Mouse (Mus musculus) liver, postnatal 0 days (tissue): ENCODE data around the gene Tbc1d2b.

Experiments
- CTCF ChIP-seq: sonication (generic); IDR thresholded peaks from 2 replicates; pipeline ENCODE4 v1.5.1; 2016; ENCODE audit warnings: antibody characterized with exemption, low read depth
- EP300 ChIP-seq: IDR thresholded peaks from 2 replicates; pipeline ENCODE4 v1.6.1; 2016; ENCODE audit warnings: antibody characterized with exemption, low read depth, mild to moderate bottlenecking

DNA sequence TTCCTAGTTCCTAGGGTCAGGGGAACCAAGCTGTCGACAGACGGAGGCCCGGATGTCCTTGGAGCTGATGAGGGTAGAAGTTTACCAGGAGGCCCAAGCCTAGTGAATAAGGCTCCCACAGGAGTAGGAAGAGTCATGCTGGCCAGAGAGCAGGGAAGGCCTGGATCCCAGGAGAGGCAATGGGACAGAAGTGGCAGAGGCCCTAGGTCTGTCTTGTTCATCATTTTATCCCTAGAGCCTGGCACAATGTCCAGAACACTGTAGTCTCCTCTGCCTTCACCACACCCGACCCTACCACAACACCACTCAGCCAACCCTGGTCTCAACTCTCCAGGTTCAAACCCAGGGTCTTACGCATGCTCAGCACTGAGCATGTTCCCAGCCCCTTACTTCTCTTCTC lies 5.3 kb upstream of the Tbc1d2b start:
- TF ChIP-seq CTCF = no peak
- TF ChIP-seq EP300 = no peak
